Mouse (Mus musculus) B cell, adult 2 months (primary cell): Measurements from ENCODE around the gene Olfr517.

ENCODE experiments used
- DNase-seq, 2 experiments: peaks; one replicate each; pipeline ENCODE4 v3.0.0; 2022

Olfr517 gene

DNA sequence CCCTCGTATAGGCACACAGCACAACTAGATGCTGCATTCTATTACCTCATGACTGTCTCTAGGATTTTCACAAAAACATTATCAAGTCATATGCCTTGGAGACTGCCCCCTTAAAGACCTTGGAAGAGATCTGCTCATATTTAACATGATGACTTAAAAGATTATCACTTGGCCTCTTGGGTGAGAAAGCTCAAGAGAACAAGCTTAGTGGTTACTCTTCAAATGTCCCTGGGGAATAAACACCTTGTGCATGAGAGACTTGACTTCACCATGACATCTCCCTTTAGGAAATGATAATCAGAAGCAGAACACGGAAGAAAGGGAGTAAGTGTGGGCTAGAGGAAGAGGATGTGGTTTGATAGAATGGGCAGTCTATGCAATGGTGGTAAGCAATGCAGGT is at the start of gene Olfr517:
Gene Olfr517 (minus strand): TSS at position 101 of the 400 bp plus-strand sequence.
- DNase-seq, result no peak

DNA sequence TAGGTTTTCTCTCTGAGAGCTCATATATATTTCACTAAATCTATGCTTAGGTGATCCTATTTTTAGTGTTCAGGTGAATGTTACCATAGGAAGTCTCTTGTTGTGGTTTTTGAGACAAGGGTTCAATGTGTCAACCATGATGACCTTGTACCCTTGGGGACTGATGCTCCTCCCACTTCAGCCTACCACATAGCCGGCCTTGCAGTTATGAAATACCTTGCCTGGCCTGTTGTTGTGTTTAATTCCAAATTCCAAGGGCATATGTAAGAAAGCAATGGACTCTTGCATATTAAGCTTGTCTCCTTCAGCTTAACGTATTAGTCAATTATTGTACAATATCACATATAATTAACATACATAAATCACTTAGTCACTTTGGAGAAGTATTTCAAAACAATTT is 31.8 kb upstream of the Olfr517 start:
- DNase-seq, result no peak

DNA sequence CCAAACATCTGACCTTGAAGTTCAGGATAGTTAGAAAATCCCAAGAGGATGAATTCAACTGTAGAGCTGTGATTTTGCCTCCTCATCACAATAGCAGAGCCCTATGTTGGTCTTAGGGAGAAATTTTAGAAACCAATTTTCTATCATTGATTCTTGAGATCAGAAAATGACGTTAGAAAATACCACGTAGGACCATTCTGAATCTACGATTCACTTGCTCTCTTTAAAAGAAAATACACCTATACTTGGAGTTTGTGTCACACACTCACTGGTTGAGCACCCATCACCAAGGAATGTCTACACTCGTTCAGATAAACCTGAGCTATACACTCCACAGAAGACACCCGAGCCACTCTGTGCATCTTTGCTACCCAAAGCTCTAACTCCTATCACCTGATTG is 22.1 kb upstream of the Olfr517 start, which contains the start of gene Olfr519:
Gene Olfr519 (minus strand): TSS at position 101 of the 400 bp plus-strand sequence.
- DNase-seq, result no peak

DNA sequence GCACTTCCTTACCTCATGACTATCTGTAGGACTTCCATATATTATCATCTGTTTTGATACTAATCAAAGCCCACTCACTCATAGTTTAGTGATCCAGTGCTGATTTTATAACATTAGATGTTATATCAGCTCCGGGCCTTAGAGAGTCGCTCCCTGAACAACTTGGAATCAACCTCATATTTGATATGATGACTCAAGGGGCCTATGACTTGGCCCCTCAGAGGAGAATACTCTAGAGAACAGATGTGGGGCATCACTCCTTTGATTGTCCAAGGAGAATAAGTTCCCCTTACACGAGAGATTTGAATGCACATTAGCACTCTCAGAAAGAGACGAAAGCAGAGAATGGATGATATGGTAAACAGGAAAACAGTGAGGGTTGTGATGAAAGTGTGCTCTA is 12.7 kb upstream of the Olfr517 start, which contains the start of gene Olfr518:
Gene Olfr518 (minus strand): TSS at position 101 of the 400 bp plus-strand sequence.
- no peak for DNase-seq

DNA sequence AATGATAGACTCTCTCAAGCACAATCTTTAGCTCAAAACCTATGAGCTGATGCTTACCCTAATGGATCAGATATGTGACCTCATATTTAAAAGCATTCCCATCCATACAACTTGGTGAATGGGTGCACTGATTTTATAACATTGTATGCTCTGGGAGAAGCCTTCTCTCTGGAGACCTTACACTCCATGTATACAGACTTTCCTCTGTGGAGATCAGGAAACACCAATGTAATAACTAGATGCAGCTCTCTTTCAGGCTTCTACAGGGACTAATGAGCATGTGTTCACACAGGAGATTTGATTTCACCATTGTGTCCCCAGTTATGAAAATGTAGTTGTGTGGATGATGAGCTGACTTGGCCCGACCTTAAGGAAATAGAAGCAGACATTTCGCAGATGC is 21.8 kb downstream of the Olfr517 start, which contains the start of gene Olfr516:
Gene Olfr516 (minus strand): TSS at position 101 of the 400 bp plus-strand sequence.
- no peak for DNase-seq

DNA sequence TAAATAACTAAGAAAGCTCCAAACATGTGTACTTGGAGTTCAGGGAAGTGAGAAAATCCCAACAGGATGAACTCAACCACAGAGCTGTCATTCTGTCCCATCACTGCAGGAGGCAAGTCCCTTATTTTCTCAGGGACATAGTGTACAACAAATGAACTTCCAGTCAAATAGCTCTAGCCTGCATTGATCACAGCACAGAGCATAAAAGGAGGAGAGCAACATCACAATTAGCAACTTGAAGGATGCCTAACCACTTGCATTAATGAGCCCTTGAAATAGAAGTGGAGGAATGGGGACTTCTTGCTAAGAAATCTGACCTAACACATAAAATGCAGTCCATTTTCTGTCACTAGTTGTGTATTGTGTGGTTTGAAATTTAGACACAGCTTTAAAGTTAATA is 46.3 kb downstream of the Olfr517 start, which contains the start of gene Olfr514:
Gene Olfr514 (minus strand): TSS at position 101 of the 400 bp plus-strand sequence.
- no peak for DNase-seq
